Mouse (Mus musculus) Patski (cell line): ENCODE results near the gene Lcor. TPM values are rescaled to one million over a fixed set of nuclear protein-coding genes. Genes with fewer than 3 reads are reported as not detected.

ENCODE experiments used
- ATAC-seq: fragments of 100-300 bp; one replicate; pipeline ENCODE4 v1.8.0; 2021
- CTCF ChIA-PET: fragments of 350-600 bp; sonication (Branson Sonifier 250); formaldehyde crosslinking; loops from one replicate; lab custom pipeline; 2022; ENCODE audit warnings: inconsistent platforms; lab: Charles Lee
- POLR2A ChIA-PET: fragments of 350-600 bp; sonication (Branson Sonifier 250); formaldehyde crosslinking; loops from one replicate; lab custom pipeline; 2022; ENCODE audit warnings: antibody characterized with exemption, inconsistent platforms; lab: Charles Lee
- DNase-seq: peaks from one replicate; pipeline ENCODE4 v3.0.0-alpha.2; 2011; ENCODE audit warnings: low read depth, low spot score
- H3K27me3 ChIP-seq: fragments of 371-371 bp; one replicate; pipeline ENCODE4 v1.5.1; 2021
- CTCF ChIP-seq: fragments of 100-300 bp; IDR thresholded peaks from one replicate; pipeline ENCODE4 v1.5.1; 2021
- in situ Hi-C: fragments of 300-500 bp; cut with MboI; formaldehyde crosslinking; loops from 3 replicates; pipeline ENCODE4 v1.11.1; 2018; ENCODE audit warnings: low pct_unique_long_range_greater_than_20kb, mixed read lengths
- polyA plus RNA-seq: library from polyadenylated mRNA; unstranded; gene quantifications from one replicate; pipeline ENCODE4 v1.2.3, GENCODE M21; 2021

The Lcor gene
- polyA plus RNA-seq, 1 experiment from 2014 or later = 6.2 TPM

- peaks cover 56% of the 10 kb centered on the region for H3K27me3 ChIP-seq
- ChIA-PET CTCF (no interaction called here), POLR2A (no interaction called here)
- ATAC-seq = no peak
- DNase-seq = no peak
- TF ChIP-seq CTCF = no peak
- in situ Hi-C loops = loop anchor here (25.0 kb wide), 1 partner anchor 299 kb away; no protein-coding TSS in a partner anchor
Measured at GRCm38 (mm10) chr19:41611683-41612082, 129.2 kb downstream of the Lcor start.

Other genes with a start within 250 kb of the Lcor start
- 304 TPM for gene Tm9sf3, start 218.6 kb upstream of the Lcor start, polyA plus RNA-seq
- gene Pik3ap1, start 97.5 kb upstream of the Lcor start, polyA plus RNA-seq = 0.19 TPM
- 7.4 TPM for gene Gm340, start 99.7 kb downstream of the Lcor start, polyA plus RNA-seq